Mouse (Mus musculus) liver, embryonic 14.5 days (tissue): ENCODE data around the gene Tmbim4.

Experiments used
- CTCF ChIP-seq: IDR thresholded peaks from 2 replicates; pipeline ENCODE4 v1.5.1; 2016; ENCODE audit warnings: antibody characterized with exemption, low read depth, control low read depth
- EP300 ChIP-seq: IDR thresholded peaks from 2 replicates; pipeline ENCODE4 v1.6.1; 2016; ENCODE audit warnings: antibody characterized with exemption, low read depth

- TF ChIP-seq CTCF (peak; percentile 78), EP300 (no peak)
Observed at GRCm38 (mm10) chr10:120270777-120271176, 69.4 kb downstream of the Tmbim4 start.
